Mouse (Mus musculus) liver, adult 2 months (tissue): ENCODE measurements at regions not wholly inside any gene's neighbourhood (a gene's known extent, or its start where the extent isn't known, plus 50 kb on each side); places are given as distances from the start of the nearest gene placed in this dataset.

Experiments used
- DNase-seq: peaks from one replicate; pipeline ENCODE4 v3.0.0-alpha.2; 2011; ENCODE audit warnings: low read depth, low spot score; ENCODE audit errors: extremely low read depth
- H3K27ac ChIP-seq: fragments of 200-500 bp; replicated peaks from 2 replicates; pipeline ENCODE4 v1.5.1; 2012; ENCODE audit warnings: low read depth, mild to moderate bottlenecking, control low read depth, inconsistent platforms, low read length; ENCODE audit not compliant: insufficient read depth
- H3K27me3 ChIP-seq: fragments of 200-500 bp; 2 replicates; pipeline ENCODE4 v1.6.1; 2012; ENCODE audit warnings: mild to moderate bottlenecking, moderate library complexity, low read length, inconsistent platforms; ENCODE audit not compliant: control insufficient read depth, insufficient read depth
- H3K36me3 ChIP-seq: fragments of 200-500 bp; 2 replicates; pipeline ENCODE4 v1.6.1; 2012; ENCODE audit warnings: low read length, inconsistent platforms; ENCODE audit not compliant: control insufficient read depth, insufficient read depth
- H3K4me1 ChIP-seq: fragments of 200-500 bp; 2 replicates; pipeline ENCODE4 v1.6.1; 2011; ENCODE audit warnings: low read length; ENCODE audit not compliant: control insufficient read depth, insufficient read depth
- H3K4me3 ChIP-seq: fragments of 200-500 bp; 2 replicates; pipeline ENCODE4 v1.5.1; 2011; ENCODE audit warnings: low read depth, mild to moderate bottlenecking, control low read depth, low read length, moderate library complexity; ENCODE audit not compliant: insufficient read depth
- H3K79me2 ChIP-seq: fragments of 200-500 bp; 2 replicates; pipeline ENCODE4 v1.6.1; 2012; ENCODE audit warnings: inconsistent platforms, mild to moderate bottlenecking, low read length, moderate library complexity; ENCODE audit not compliant: control insufficient read depth, insufficient read depth
- H3K9ac ChIP-seq: fragments of 200-500 bp; 2 replicates; pipeline ENCODE4 v1.6.1; 2012; ENCODE audit warnings: low read depth, mild to moderate bottlenecking, control low read depth, inconsistent platforms, low read length
- CTCF ChIP-seq: fragments of 200-500 bp; IDR thresholded peaks from 2 replicates; pipeline ENCODE4 v1.5.1; 2011; ENCODE audit warnings: low read depth, low read length, control low read depth
- POLR2A ChIP-seq: fragments of 200-500 bp; IDR thresholded peaks from 2 replicates; pipeline ENCODE4 v1.6.1; 2011; ENCODE audit warnings: low read length, control low read depth; ENCODE audit not compliant: insufficient read depth; ENCODE audit errors: extremely low read depth
- WGBS: fragments of 180-500 bp; shearing (Covaris S2); methylation state at CpG from one replicate; pipeline ENCODE4 v1.1.7; 2018; 5-methylcytosine and 5-hydroxymethylcytosine counted together

DNA sequence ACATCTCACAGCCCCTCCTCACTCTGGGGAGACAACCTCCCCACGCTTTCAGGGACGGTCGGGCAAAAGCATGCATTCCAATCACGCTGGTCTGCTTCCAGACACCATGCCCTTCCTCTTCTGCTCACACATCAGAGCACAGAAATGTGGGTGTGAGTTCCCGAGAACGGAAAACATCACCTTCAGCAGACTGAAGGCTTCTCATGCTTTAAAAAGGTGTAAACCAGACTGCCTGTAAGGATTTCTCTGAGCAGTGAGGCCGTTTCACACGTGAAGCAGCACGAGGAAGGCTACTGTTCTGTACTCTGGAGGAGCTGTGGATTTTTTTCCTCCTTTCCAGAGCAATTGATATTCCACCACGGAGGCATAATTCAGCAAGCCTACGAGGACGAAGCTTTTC, 2218.8 kb upstream of the Lrrc6 start:
- WGBS = 73% methylated on average over 12 of the region's 12 CpGs
- TF ChIP-seq POLR2A = no peak
- no peak for TF ChIP-seq CTCF
- no peaks in the 10 kb centered on the region for H3K79me2 ChIP-seq
- no peak overlapping the region for H3K9ac ChIP-seq
- H3K4me1 ChIP-seq = no peaks in the 10 kb centered on the region
- H3K27me3 ChIP-seq = no peaks in the 10 kb centered on the region
- H3K36me3 ChIP-seq = no peaks in the 10 kb centered on the region
- no peak overlapping the region for H3K4me3 ChIP-seq
- no peak for DNase-seq
- H3K27ac ChIP-seq = no peak overlapping the region

DNA sequence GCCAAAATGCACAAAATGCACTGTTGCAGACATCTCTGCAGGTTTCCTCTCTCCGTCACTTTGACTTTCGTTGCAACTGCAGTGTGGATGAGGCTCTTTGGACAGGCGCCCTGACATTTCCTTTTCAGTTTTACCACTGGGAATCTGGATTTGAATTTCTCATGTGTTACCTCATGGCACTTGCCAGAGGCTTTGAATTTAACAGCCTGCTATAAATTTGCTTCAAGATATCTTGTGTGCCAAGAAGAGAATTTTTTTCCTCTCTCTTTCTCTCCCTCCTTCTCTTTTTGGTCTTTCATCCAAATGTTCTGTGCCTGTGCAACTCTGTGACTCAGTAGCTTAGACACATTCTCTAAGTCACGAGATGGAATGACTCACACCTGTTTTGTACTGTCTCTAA, 2213.6 kb upstream of the Lrrc6 start:
- H3K27me3 ChIP-seq = no peaks in the 10 kb centered on the region
- no peaks in the 10 kb centered on the region for H3K36me3 ChIP-seq
- no peak overlapping the region for H3K4me3 ChIP-seq
- no peak for TF ChIP-seq CTCF
- no peak for TF ChIP-seq POLR2A
- H3K27ac ChIP-seq = no peak overlapping the region
- no peaks in the 10 kb centered on the region for H3K79me2 ChIP-seq
- H3K4me1 ChIP-seq = no peaks in the 10 kb centered on the region
- no peak overlapping the region for H3K9ac ChIP-seq
- WGBS = 74% methylated on average over 4 of the region's 4 CpGs
- DNase-seq = no peak

DNA sequence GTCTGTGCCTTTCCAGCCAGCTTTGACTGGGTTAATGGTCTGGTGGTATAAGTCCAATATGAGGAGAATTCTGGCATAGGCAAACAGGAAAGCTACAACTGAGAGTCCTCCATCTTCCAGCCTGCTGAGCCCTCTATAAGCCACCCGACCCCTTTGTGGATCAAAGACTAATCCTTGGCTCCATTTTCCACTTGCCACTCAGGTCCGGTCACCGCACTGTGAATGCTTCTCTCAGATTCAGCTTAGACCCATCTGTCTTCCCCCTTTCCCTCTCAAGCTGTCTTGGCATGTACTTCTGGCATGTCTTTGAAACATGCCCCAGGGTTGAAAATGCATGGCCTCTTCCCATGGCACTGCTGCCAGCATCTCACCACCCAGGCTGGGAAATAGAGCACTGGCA, 2206.6 kb upstream of the Lrrc6 start:
- Histone ChIP-seq H3K4me1 (no peaks in the 10 kb centered on the region), H3K79me2 (no peaks in the 10 kb centered on the region), H3K27ac (no peak overlapping the region), H3K36me3 (no peaks in the 10 kb centered on the region), H3K9ac (no peak overlapping the region), H3K27me3 (no peaks in the 10 kb centered on the region), H3K4me3 (no peak overlapping the region)
- DNase-seq = no peak
- TF ChIP-seq POLR2A (no peak), CTCF (no peak)
- WGBS = 82% methylated on average over 3 of the region's 3 CpGs

DNA sequence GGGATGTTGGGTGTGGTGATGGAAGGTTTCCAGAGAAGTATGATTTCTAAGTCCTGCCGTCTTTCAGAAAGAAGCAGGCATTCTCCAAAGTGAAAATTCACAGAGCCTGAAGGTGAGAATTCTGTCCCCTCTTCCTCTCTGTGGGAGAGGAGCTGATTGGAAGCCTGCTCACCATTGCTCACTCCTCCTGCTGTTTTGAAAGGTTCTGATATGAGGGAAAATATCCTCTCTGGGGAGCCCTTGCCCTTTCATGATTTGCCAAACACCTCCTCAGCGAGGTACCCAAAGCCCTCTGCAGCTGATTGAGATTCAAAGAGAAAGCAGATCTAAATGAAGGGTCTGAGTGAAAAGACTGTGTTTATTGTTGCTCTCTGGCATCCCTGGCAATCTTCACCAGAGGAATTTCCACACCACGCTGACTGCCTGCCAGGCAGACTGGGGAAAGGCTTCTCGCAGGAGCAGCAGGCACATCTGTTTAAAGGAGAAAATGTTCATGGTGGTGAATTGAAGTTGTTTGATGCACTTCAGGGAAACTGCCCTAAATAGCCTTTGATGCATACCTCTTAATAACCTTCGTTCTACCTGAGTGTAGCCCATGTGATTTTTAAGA, 2194.4 kb upstream of the Lrrc6 start:
- TF ChIP-seq POLR2A (no peak), CTCF (no peak)
- Histone ChIP-seq H3K9ac (no peak overlapping the region), H3K36me3 (no peaks in the 10 kb centered on the region), H3K27ac (no peak overlapping the region), H3K27me3 (no peaks in the 10 kb centered on the region), H3K4me1 (no peaks in the 10 kb centered on the region), H3K4me3 (no peak overlapping the region), H3K79me2 (no peaks in the 10 kb centered on the region)
- 52% methylated on average over 5 of the region's 5 CpGs for WGBS
- DNase-seq = no peak

DNA sequence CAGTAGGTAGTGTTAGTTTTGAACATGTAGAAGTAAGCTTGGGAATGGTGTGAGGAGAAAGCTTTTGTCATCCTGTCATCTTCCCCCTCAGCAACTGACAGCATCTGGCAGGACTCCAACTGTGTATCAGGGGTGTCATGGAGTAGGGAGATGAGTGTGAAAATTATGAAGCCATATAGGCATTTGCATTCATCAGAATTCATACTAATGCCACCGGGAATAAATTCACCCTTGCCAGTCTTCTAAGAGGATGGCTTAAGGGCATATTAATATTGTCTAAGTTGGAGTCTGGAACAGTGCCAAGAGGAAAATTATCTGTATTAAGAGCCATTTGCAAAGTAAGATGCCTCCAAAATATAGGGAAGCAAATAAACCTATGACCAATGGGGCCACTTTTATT, 2166.8 kb upstream of the Lrrc6 start:
- H3K36me3 ChIP-seq = no peaks in the 10 kb centered on the region
- no peak overlapping the region for H3K27ac ChIP-seq
- WGBS = 95% methylated on average over 1 of the region's 1 CpGs
- H3K4me3 ChIP-seq = no peak overlapping the region
- H3K9ac ChIP-seq = no peak overlapping the region
- H3K4me1 ChIP-seq = no peaks in the 10 kb centered on the region
- no peaks in the 10 kb centered on the region for H3K27me3 ChIP-seq
- no peak for TF ChIP-seq POLR2A
- no peaks in the 10 kb centered on the region for H3K79me2 ChIP-seq
- no peak for DNase-seq

DNA sequence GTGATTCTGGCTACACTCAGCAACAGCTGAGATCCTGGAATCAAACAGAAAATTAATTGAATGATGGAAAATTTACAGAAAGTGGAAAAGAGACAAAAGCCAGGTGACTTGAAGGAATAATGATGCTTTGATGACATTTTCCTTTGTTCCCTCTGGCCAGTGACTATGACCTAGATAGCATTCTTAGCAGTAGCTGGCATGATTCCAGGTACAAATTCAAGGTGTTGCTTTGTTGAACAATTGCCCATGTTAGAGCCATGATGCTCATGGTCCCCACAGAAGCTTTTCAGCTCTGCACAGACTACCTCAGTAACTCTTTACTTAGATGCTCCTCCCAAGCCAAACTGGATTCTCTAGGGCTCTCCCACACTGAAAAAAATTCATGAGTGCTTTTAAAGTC, 2164.6 kb upstream of the Lrrc6 start:
- Histone ChIP-seq H3K4me1 (no peaks in the 10 kb centered on the region), H3K36me3 (no peaks in the 10 kb centered on the region), H3K79me2 (no peaks in the 10 kb centered on the region), H3K4me3 (no peak overlapping the region), H3K27me3 (no peaks in the 10 kb centered on the region), H3K9ac (no peak overlapping the region), H3K27ac (no peak overlapping the region)
- TF ChIP-seq CTCF (no peak), POLR2A (no peak)
- no peak for DNase-seq
